Mouse (Mus musculus): ENCODE measurements around the gene Polrmt. TPM values are rescaled to one million over a fixed set of nuclear protein-coding genes. Genes with fewer than 3 reads are reported as not detected.
A peak's percentile ranks its signal among the peaks of the same experiment; 100 is the strongest.
"Not testable (repeated sequence)": the region's sequence is repeated elsewhere in the genome, so short reads cannot be mapped to it uniquely, and the experiment has no call there.

Gene Polrmt
- polyA plus RNA-seq, 1 experiment from 2014 or later: 47.3 TPM

DNA sequence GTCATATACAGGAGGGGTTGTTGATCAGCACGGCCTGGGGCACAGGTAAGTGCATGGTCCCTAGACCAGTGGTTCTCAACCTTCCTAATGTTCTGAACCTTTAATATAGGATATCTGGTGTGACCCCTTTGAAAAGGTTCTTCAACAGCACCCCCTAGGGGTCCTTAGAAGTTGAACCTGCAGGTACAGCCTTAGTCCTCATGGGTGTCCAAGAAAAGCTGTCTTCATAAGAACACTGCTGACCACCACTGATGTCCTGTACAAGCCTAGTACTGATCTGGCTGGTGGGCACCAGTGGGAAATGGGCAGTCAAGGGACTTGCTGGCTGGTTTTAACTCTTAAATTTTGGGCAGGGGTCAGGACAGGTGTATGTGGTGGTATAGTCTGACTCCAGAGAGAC lies 34.4 kb downstream of the Polrmt start:
- Histone ChIP-seq H3K9me3 (no peaks in the 10 kb centered on the region), H3K4me3 (no peak overlapping the region), H3K4me1 (replicated peaks) (peaks cover 30% of the 10 kb centered on the region), H3K27ac (no peak overlapping the region), H3K27me3 (ENCODE audit: insufficient read depth, poor library complexity, severe bottlenecking) (peaks cover 32% of the 10 kb centered on the region), H3K36me3 (peaks cover 56% of the 10 kb centered on the region)
- DNase-seq (ENCODE audit: low spot score): no peak
- 95% methylated on average over 1 of the region's 1 CpGs for WGBS

DNA sequence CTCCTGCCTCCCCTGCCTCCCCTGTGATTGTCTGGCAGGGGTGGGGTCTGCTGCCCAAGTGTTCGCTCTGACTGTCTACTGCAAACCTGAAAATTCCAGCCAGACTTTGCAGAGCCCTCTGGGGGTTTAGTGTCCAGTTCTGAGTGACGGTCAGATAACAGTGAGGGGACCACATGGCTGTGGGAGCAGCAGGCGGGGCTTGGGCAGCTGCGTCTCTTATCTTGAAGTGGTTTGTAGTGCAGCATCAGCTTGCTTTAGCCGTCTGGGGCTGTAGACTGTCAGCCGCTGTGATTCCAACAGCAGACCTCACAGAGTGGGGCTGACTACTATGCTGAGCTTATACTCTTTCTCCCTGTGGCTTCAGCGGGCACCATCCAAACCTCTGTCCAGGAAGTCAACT lies 37.1 kb downstream of the Polrmt start:
- no peak for DNase-seq (ENCODE audit: low spot score)
- H3K27ac ChIP-seq: 0 out of 2 replicates have a peak overlapping the region, but pooled peaks have one; percentile 16
- peaks cover 5% of the 10 kb centered on the region; the same call in 1 of the 2 replicates for H3K27me3 ChIP-seq (ENCODE audit: insufficient read depth, poor library complexity, severe bottlenecking)
- H3K4me1 ChIP-seq (replicated peaks): peaks cover 43% of the 10 kb centered on the region
- H3K4me3 ChIP-seq: peak overlapping the region; percentile 14; the same call in 1 of the 2 replicates
- H3K9me3 ChIP-seq: no peaks in the 10 kb centered on the region
- peaks cover 69% of the 10 kb centered on the region for H3K36me3 ChIP-seq
- 78% methylated on average over 7 of the region's 7 CpGs for WGBS

DNA sequence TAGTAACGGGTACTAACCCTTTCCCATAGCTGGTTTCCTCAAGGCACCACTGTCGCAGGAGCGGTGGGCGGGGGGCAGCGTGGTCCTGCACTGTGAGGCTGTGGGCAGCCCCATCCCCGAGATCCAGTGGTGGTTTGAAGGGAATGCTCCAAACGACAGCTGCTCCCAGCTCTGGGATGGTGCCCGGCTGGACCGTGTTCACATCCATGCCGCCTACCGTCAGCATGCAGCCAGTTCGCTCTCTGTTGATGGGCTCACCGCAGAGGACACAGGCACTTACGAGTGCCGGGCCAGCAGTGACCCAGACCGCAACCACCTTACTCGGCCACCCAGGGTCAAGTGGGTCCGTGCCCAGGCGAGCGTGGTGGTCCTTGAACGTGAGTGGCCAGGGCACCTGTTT lies 37.7 kb downstream of the Polrmt start:
- Histone ChIP-seq H3K36me3 (peaks cover 69% of the 10 kb centered on the region), H3K27me3 (ENCODE audit: insufficient read depth, poor library complexity, severe bottlenecking) (no peaks in the 10 kb centered on the region), H3K4me1 (replicated peaks) (peaks cover 49% of the 10 kb centered on the region), H3K4me3 (peak overlapping the region; percentile 14; the same call in 1 of the 2 replicates), H3K27ac (no peak overlapping the region), H3K9me3 (no peaks in the 10 kb centered on the region)
- DNase-seq (ENCODE audit: low spot score): no peak
- 92% methylated on average over 21 of the region's 21 CpGs for WGBS

DNA sequence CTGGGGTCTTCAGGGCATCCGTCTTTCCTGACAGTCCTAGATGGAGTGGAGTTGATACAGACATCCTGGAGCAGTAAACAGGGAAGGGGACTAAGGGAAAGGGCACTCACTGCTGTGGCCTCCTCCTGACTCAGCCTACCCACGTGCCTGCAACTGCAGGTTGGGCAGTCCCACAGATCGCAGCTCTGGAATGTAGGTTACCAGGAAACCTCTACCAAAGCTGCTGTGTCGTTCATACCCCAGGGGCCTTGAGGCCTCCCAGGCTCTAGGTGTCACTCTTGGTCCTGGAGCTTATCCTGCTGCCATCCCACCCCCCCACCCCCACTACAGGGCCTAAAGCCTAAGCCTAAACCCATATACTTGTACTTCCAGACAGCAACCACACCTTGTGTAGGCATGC lies 38.6 kb downstream of the Polrmt start:
- Histone ChIP-seq H3K4me1 (replicated peaks) (peaks cover 46% of the 10 kb centered on the region), H3K27me3 (ENCODE audit: insufficient read depth, poor library complexity, severe bottlenecking) (no peaks in the 10 kb centered on the region), H3K36me3 (peaks cover 69% of the 10 kb centered on the region), H3K27ac (no peak overlapping the region), H3K9me3 (no peaks in the 10 kb centered on the region), H3K4me3 (peak overlapping the region; percentile 87; the same call in 1 of the 2 replicates)
- DNase-seq (ENCODE audit: low spot score): no peak
- WGBS: 76% methylated on average over 4 of the region's 4 CpGs

DNA sequence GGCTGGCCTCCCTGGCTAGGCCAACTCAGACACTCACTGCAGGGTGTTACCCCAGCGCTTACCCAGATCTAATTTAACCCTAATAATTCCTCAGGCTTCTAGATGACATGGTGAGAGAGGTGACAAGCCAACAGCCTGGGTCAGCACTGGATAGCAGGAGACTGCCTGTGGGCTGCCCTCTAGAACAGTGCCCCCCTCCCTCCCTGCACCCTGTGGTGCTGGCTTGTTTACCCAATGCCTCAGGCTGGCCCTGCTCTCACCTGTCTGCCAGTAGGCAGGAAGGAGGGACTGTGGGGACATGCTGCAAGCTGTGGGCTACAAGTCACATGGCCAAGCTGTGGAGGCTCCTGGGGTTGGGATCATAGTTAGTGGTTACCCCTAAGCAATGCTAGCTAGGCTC lies 39.2 kb downstream of the Polrmt start:
- Histone ChIP-seq H3K9me3 (no peaks in the 10 kb centered on the region), H3K4me1 (replicated peaks) (peaks cover 45% of the 10 kb centered on the region), H3K4me3 (peak overlapping the region; percentile 87), H3K36me3 (peaks cover 64% of the 10 kb centered on the region), H3K27me3 (ENCODE audit: insufficient read depth, poor library complexity, severe bottlenecking) (no peaks in the 10 kb centered on the region), H3K27ac (no peak overlapping the region)
- DNase-seq (ENCODE audit: low spot score): no peak
- WGBS: 81% methylated on average over 1 of the region's 1 CpGs

DNA sequence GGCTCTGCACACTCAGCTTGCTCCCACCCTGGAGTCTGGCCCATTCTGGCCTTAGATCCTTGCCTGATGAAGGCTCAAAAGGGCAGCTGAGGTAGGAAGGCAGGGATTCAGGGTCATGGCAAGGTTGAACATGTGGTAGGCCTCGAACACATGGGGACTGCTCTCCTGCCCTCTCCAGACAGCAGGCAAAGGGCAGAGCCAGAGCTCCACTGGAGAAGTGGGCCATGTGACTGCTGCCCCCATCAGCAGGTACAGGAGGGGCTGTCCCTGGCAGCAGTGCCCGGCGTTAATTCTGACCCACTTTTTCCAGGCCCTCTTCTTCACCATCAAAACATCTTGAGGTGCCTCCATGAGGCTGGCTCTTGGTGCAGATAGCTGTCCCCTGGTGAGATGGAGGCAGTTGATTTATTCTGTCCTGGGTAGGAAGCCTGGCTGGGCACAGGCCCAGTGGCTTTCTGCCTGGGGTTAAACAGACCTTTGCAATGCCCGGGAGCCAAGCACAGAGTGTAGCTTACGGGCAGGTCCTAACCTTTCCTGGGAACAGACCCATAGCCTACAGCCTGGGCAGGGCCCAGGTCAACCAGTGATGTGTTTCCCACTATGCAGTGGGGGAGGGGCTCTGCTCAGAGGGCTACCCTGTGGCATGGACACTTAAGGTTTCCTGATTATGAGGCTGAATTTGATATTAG lies 39.8 kb downstream of the Polrmt start:
- WGBS: 82% methylated on average over 5 of the region's 5 CpGs
- peaks cover 58% of the 10 kb centered on the region for H3K36me3 ChIP-seq
- H3K27me3 ChIP-seq (ENCODE audit: insufficient read depth, poor library complexity, severe bottlenecking): no peaks in the 10 kb centered on the region
- H3K27ac ChIP-seq: peak overlapping the region; percentile 97
- peak overlapping the region; percentile 87 for H3K4me3 ChIP-seq
- peaks cover 49% of the 10 kb centered on the region for H3K4me1 ChIP-seq (replicated peaks)
- H3K9me3 ChIP-seq: no peaks in the 10 kb centered on the region
- DNase-seq (ENCODE audit: low spot score): no peak

DNA sequence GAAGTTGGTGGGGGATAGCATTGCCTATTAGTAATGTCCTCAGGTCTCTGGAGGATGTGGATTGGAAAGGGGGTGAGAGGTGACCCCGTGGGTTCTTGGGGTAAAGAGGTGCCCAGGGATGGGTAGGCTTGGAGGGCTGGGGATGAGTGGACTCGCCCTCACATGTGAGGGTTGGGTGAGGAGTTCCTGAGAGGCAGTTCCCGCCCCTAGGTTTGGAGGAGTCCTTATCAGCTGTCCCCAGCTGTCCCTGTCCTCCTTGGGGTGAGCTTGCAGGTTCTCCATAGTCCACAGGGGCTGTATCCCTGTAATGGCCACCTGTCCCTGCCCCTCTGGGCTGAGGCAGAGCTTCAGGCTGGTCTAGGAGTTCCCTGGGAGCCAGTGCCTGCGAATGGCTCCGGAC lies 40.4 kb downstream of the Polrmt start:
- Histone ChIP-seq H3K4me3 (peak overlapping the region; percentile 87), H3K27me3 (ENCODE audit: insufficient read depth, poor library complexity, severe bottlenecking) (no peaks in the 10 kb centered on the region), H3K9me3 (no peaks in the 10 kb centered on the region), H3K36me3 (peaks cover 52% of the 10 kb centered on the region), H3K27ac (peak overlapping the region; percentile 97), H3K4me1 (replicated peaks) (peaks cover 55% of the 10 kb centered on the region)
- 83% methylated on average over 5 of the region's 5 CpGs for WGBS
- DNase-seq (ENCODE audit: low spot score): no peak

DNA sequence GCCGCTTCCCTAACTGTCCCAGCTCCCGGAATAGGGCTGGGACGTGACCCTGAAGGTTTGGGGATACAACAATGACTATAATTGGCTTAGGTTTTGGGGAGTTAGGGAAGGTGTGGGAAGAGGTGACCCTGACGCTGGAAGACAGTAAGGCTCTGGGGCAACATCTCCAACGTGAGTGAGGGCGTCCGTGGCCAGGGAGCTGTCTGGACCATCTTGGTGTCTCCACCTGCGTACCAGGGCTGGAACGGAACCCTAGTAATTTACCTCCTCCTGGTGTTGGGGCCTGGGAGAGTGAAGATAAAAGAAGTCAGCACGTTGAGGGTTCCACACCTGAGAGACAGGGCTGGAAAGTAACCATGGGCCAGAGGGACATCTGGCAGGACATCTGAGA lies 41.4 kb downstream of the Polrmt start:
- Histone ChIP-seq H3K9me3 (no peaks in the 10 kb centered on the region), H3K4me1 (replicated peaks) (peaks cover 59% of the 10 kb centered on the region), H3K4me3 (peak overlapping the region; percentile 87), H3K27me3 (ENCODE audit: insufficient read depth, poor library complexity, severe bottlenecking) (no peaks in the 10 kb centered on the region), H3K27ac (peak overlapping the region; percentile 97), H3K36me3 (peaks cover 42% of the 10 kb centered on the region)
- no peak for DNase-seq (ENCODE audit: low spot score)
- WGBS: 8% methylated on average over 10 of the region's 10 CpGs

DNA sequence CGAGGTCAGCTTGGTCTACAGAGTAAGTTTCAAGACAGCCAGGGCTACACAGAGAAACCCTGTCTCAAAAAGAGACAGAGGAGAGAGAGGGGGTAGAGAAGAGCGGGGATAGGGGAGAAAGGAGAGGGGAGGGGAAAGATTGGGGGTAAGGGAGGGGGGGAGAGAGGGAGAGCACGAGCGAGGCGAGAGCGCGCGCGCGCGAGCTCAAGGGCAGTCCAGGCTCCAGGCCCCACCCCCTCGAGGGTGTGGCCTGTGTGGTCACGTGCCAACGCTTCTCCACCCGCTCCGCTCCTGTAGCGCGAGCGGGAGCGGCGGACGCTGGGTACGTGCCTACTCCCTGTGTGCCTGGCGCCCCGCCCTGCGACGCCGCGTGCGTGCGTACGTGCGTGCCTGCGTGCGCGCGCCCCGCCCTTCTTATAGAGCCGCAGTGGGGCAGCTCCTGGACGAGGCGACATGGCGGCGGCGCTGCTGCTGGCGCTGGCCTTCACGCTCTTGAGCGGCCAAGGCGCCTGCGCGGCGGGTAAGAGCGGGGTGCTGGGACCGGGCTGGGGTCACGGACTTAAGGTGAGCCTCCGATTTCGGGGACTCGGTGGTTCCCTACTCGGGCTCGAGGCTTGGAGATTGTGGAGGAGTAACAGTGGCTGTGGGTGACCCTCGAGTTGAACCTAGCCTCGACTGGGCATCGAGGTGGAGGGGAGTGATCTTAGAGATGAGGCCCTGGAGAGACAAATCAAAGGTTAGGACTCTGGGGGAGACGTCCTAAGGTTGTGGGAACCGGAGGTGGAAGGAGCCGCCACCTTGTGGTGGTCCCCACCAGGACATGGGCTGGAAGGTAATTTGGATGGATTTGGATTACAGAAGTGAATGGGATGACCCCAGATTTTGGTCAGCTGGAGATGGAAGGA lies 42.1 kb downstream of the Polrmt start, which contains the start of gene Bsg:
TSS of gene Bsg (plus strand) at position 427 of the 905 bp plus-strand sequence.
- peak within 1 kb of the TSS; percentile 97 for H3K27ac ChIP-seq
- no peaks in the 10 kb centered on the region for H3K27me3 ChIP-seq (ENCODE audit: insufficient read depth, poor library complexity, severe bottlenecking)
- WGBS: under 1% methylated on average over 65 of the region's 65 CpGs
- peak; percentile 99 for DNase-seq (ENCODE audit: low spot score)
- H3K4me1 ChIP-seq (replicated peaks): peaks cover 59% of the 10 kb centered on the region
- no peaks in the 10 kb centered on the region for H3K9me3 ChIP-seq
- peak within 1 kb of the TSS; percentile 87 for H3K4me3 ChIP-seq
- peaks cover 36% of the 10 kb centered on the region for H3K36me3 ChIP-seq

DNA sequence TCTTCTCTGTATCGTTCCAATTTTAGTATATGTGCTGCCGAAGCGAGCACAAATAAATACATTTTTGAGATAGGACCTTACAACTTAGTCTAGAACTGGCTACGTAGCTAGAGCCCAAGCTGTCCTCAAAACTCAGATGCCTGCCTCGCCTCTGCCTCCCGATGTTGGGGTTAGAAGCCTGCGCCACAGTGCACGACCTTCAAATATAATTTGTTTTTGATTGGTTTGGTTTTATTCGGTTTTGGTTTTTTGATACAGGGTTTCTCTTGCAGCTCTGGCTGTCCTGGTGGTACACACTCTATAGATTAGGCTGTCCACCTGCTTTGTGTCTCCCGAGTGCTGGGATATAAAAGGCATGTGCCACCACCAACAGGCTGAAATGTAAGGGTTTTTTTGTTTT lies 42.8 kb downstream of the Polrmt start:
- Histone ChIP-seq H3K4me3 (peak overlapping the region; percentile 87), H3K9me3 (no peaks in the 10 kb centered on the region), H3K36me3 (peaks cover 28% of the 10 kb centered on the region), H3K27ac (peak overlapping the region; percentile 97), H3K27me3 (ENCODE audit: insufficient read depth, poor library complexity, severe bottlenecking) (no peaks in the 10 kb centered on the region), H3K4me1 (replicated peaks) (peaks cover 54% of the 10 kb centered on the region)
- no peak for DNase-seq (ENCODE audit: low spot score)
- WGBS: 77% methylated on average over 10 of the region's 10 CpGs

DNA sequence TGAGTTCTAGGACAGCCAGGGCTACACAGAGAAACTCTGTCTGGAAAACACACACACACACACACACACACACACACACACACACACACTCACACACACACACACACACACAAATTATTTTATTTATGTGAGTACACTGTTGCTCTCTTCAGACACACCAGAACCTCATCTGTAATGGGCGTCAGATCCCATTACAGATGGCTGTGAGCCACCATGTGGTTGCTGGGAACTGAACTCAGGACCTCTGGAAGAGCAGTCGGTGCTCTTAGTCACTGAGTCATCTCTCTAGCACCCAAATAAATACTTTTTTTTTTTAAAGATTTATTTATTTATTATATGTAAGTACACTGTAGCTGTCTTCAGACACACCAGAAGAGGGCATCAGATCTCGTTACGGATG lies 43.4 kb downstream of the Polrmt start:
- Histone ChIP-seq H3K4me1 (replicated peaks) (peaks cover 52% of the 10 kb centered on the region), H3K36me3 (peaks cover 22% of the 10 kb centered on the region)
- 86% methylated on average over 4 of the region's 4 CpGs for WGBS
- not testable (repeated sequence) for H3K27ac ChIP-seq; DNase-seq (ENCODE audit: low spot score); H3K9me3 ChIP-seq; H3K4me3 ChIP-seq; H3K27me3 ChIP-seq (ENCODE audit: insufficient read depth, poor library complexity, severe bottlenecking)

DNA sequence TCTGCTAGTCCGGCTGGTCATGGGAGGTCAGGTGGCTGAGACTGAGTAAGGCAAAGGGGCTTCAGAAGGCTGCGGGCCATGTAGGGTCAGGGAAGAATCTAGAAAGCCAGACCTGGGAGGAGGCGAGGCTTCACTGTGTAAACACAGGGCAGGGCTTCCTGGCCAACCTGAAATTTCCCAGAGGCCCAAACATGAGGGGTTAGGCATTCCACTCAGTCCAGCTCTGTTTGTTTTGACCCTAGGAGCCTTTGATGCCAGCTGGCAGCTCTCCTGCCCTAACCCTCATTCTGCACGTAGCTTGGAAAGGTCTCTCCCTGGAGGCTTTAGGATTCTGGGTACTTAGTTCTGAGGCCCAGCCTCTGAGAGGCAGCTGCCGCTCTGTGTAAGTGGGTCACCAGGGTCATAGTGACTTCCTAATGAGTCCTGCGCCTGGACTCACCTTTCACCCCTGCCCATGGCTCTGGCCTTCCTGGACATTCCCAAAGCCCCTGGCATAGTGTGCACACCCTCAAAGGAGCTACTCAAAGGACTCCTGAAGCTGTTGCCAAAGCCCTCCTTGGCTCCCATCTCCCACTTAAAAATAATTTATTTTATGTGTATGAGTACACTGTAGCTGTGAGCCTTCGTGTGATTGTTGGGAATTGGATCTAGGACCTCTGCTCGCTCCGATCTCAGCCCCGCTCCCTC lies 44.8 kb downstream of the Polrmt start:
- H3K4me1 ChIP-seq (replicated peaks): peaks cover 39% of the 10 kb centered on the region
- no peaks in the 10 kb centered on the region for H3K27me3 ChIP-seq (ENCODE audit: insufficient read depth, poor library complexity, severe bottlenecking)
- no peak overlapping the region for H3K4me3 ChIP-seq
- H3K36me3 ChIP-seq: peaks cover 9% of the 10 kb centered on the region
- peak overlapping the region; percentile 66 for H3K27ac ChIP-seq
- WGBS: 55% methylated on average over 10 of the region's 10 CpGs
- H3K9me3 ChIP-seq: no peaks in the 10 kb centered on the region
- peak; percentile 47 for DNase-seq (ENCODE audit: low spot score)
